Mouse (Mus musculus): Measurements from ENCODE around the gene Megf6. TPM values are rescaled to one million over a fixed set of nuclear protein-coding genes. Genes with fewer than 3 reads are reported as not detected.

Gene Megf6
- 1 to 10 TPM; 6.2 to 7.9 (median 7.1) TPM for total RNA-seq (2022)

GRCm38 (mm10) chr4:154170506-154171150, at the start of gene Megf6:
Gene Megf6, plus strand, starts transcription at chr4:154170730.
- DNase-seq (ENCODE audit: low spot score in 2 of 2) = no peak

GRCm38 (mm10) chr4:154121800-154122199, 48.7 kb upstream of the Megf6 start:
- DNase-seq (ENCODE audit: low spot score in 2 of 2) = no peak

- DNase-seq (ENCODE audit: low spot score in 2 of 2) = no peak
Observed at GRCm38 (mm10) chr4:154122374-154122773, 48.2 kb upstream of the Megf6 start.

- DNase-seq (ENCODE audit: low spot score in 2 of 2) = no peak
Observed at GRCm38 (mm10) chr4:154123553-154123952, 47.0 kb upstream of the Megf6 start.

GRCm38 (mm10) chr4:154125202-154125601, 45.3 kb upstream of the Megf6 start:
- no peak for DNase-seq (ENCODE audit: low spot score in 2 of 2)

DNA sequence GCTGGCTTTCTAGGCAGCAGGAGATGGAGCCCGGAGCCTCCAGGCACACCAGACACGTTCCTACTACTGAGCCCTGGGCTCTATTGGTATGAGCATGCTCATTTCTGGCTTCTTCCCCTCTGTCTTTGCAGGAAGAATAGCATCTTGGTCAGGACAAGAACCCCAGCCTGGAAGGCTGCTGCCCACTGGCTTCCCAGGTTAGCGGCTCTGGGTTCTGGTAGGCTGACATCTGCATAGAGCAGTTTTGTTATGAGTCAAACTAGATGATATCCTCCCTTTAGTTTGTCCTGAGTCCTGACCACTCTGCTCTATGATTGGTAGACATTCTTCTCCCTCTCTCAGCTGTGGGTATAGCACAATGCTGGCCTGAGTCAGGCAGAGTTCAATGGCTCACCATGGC, 43.3 kb upstream of the Megf6 start:
- no peak for DNase-seq (ENCODE audit: low spot score in 2 of 2)

DNA sequence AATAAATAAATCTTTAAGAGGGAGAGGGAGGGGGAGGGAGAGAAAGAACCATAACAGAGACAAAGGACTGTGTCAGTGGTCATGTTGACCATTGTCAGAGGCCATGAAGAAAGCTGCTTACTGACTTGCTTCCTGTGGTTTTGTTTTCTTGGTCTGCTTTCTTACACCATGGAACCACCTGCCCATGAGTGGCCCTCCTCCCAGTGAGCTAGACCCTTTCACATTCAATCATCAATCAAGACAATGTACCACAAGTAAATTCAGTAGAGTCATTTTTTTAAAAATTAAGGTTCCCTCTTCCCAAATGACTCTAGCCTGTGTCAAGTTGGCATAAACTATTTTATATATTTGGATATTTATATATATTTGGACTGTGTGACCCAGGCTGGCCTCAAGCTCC, 40.6 kb upstream of the Megf6 start:
- no peak for DNase-seq (ENCODE audit: low spot score in 2 of 2)

DNA sequence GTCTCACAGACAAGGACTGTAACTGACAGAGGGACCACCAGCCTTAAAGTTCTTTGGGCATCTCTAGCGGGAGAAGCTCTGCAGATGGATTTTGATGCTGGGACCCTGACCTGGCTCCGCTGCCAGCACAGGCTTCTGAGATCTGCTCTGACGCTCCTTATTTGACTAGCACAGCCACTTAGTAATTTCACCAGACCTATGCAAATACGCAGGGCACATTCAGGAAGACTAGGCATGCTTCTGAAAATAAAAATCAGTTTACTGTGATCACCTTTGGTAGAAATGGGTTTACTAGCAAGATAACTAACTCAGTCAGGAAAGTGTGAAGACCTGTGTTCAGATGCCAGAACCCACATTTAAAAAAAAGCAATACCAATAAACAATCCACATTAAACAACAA, 38.6 kb upstream of the Megf6 start:
- no peak for DNase-seq (ENCODE audit: low spot score in 2 of 2)

GRCm38 (mm10) chr4:154134803-154135202, 35.7 kb upstream of the Megf6 start:
- no peak for DNase-seq (ENCODE audit: low spot score in 2 of 2)

DNA sequence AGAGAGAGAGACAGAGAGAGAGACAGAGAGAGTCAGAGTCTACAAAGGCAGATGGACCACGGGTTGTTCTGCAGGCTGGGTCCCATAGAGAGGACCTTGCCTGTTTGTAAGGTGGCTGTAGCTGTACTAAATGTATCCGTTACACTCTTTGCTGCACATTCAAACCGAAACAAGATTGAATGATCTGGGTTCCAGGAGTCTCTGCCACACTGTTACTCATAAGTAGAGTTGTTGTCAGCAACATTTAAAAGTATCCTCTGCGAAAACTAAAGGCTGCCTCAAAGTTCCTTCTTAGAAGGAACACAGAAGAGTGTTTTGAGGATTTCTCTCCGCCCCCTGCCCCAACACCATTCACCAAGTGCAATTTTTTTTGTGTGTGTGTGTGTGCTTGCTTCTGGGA, 33.4 kb upstream of the Megf6 start:
- DNase-seq (ENCODE audit: low spot score in 2 of 2) = no peak

DNA sequence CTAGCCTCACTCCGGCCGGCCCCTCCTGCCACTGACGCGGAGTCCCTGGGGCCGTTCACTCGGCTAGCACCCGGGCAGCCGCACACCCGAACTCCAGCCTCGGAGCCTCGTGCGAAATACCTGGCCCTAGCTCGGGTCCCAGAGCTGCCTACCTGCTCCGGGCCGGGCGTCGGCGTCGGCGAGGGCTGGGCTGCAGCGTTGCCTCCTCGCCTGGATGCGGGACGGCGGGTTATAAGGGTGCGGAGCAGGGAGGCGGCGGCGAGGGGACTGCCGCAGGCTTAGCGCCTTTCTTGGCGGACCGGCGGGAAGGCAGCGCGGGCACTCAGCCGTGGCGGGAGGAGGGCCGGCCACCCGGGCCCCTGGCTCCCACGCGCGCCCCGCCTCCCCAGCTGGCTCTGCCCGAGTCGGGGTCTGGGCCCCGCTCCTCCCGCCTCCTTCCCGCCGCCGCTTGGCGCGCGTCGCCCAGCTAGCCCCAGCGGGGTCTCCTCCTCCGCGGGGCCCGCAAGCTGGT, 30.8 kb upstream of the Megf6 start:
- DNase-seq (ENCODE audit: low spot score in 2 of 2) = no peak

DNA sequence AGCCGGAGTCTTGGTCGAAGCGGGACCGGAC, 30.5 kb upstream of the Megf6 start, which contains the start of gene Trp73:
TSS of gene Trp73 (minus strand) at position 27 of the 31 bp plus-strand sequence.
- no peak for DNase-seq (ENCODE audit: low spot score in 2 of 2)

GRCm38 (mm10) chr4:154140213-154141008, 30.1 kb upstream of the Megf6 start:
- DNase-seq (ENCODE audit: low spot score in 2 of 2) = no peak

DNA sequence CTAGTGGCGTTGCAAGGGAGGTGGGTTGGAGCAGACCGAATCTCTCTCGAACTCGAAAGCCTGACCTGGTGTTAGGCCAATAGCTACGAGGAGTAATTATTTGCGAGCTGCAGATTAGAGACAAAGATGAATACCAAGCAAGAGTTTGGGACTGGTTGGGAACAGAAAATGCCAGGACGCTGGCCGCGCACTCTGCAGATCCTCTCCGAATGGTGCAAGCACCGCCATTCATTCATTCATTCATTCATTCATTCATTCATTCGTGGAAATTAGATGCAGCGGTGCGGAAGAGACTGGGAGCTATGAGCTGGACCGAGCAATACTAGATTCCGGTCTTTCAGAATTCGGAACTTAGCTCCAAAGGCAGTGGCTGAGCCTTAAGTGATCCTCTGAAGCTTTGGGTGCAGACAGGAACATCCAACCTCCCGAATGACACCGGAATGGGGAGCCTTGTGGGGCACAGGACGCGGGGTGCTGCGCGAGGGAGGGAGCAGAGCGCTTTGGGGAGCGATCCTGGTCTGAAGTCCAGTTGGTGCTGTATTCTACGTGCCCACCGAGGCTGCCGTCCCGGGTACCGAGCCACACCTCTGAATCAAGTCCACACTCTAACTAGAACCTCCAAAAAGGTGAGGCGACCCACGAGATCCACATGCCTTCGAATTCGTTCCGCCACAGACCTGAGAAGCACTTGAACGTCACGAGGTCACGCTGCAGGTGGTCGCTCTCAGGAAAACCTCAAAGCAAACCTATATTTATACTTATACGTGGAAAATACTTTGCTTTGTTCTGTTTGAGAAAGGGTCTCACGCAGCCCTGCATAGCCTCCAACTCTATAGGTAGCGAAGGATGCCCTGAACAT, 29.3 kb upstream of the Megf6 start:
- no peak for DNase-seq (ENCODE audit: low spot score in 2 of 2)

DNA sequence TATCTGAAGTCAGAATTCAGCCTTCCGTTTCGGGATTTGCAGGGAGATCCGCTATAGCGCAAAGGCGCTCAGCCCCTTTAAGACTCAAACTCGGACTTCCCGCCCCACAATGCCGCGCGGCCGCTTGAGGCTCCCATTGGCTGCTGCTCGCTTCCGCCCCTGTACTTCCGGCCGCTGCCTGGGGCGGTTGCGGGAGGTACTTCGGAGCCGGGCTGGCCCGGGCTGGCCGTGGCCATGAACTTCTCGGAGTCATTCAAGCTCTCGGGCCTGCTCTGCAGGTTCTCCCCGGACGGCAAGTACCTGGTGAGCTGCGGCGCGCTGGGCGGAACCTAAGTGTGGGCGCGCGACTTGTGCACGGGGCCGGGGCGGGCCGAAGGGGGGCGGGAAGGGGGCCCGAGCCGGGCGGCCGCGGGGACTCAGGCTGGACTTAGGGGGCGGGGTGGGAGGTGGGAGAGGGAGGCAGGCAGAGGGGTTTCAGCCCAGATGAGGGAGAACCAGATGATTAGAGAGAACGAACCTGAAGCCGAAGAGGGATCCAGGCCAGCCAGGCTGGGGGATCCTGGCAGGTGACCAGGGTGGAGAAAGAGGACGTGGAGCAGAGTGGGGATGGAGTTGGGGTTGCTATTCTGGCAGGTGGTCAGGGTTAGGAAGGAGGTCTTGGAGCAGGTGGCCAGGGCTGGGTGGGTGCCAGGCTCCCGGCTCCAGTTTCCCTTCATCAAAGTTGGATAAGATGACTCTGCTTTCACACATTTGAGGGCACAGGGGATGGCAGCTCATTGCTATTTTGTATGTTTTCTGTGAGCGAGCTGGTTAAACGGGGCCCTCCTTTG, 28.1 kb upstream of the Megf6 start, which contains the start of gene Wrap73:
TSS of gene Wrap73 (plus strand) at position 162 of the 830 bp plus-strand sequence.
- peak; percentile 75 to 84 for DNase-seq (ENCODE audit: low spot score in 2 of 2)

- DNase-seq (ENCODE audit: low spot score in 2 of 2) = no peak
Observed at GRCm38 (mm10) chr4:154144712-154145111, 25.8 kb upstream of the Megf6 start.

- no peak for DNase-seq (ENCODE audit: low spot score in 2 of 2)
Observed at GRCm38 (mm10) chr4:154146342-154146741, 24.2 kb upstream of the Megf6 start.

DNA sequence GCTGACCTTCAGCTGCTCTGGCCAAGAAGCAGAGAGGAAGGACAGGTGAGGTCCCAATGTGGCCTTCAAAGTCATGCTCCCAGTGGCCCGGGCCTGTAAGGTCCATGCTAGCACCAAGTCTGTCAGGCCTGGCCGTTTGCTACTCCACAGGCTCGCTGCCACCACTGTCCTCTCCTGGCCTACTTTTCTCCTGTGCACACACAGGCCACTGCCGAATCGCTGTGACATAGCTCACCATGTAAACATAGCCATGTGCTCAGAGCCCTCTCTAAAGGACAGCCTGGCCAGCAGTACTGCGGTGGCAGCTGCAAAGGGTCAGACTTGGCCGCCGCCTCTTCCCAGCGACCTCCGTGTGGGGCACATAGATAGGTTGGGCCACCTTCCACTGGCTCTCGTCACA, 16.4 kb upstream of the Megf6 start:
- DNase-seq (ENCODE audit: low spot score in 2 of 2) = no peak

- DNase-seq (ENCODE audit: low spot score in 2 of 2) = no peak
Observed at GRCm38 (mm10) chr4:154156050-154156449, 14.5 kb upstream of the Megf6 start.

DNA sequence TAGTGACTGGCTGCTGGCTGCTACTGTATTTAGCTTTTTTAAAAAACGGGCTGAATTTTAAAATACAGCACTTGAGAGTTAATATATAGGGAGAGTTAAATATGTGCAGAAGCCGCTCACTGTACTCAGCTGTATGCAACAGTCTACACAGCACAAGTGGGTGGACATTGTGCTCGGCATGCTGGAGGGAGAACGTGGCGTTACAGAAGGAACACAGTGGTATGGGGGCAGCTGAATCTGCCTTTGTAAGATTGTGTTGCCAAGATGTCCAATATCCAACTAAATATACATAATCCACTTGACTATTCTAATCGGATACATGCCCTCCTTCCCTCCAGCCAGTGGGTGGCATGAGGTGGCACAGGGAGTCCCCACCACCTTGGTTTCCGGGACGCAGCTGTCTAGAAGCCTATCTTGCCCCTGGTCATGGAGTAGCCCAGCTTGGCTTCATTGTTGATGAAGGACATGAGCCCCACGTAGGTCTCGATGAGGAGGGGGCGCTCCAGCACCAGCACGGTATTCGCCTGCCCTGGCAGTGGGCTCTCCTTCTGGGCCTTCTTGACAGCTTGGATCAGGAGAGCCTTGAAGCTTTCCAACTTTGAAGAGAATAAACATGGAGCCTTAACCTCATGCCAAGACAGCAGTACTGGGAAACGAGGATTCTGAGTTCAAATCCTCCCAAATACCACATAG, 12.4 kb upstream of the Megf6 start:
- no peak for DNase-seq (ENCODE audit: low spot score in 2 of 2)

DNA sequence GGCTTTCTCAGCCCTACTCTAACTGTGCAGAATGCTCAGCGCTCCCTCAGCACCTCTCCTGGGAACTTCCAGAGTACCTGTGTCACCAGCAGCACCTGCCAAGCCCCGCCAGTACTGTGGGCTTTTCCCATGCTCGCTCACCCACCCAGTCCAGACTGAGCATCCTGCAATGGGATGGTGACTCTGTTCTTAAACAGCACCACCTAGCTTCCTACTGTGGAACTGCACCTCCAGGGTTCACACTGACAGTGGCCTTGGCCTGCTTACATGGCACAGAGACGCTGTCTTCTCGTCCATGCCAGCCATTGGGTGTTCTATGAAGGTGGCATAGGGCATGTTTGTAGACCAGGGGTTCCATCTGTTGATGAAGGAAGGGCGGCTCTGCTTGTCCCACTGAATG, 11.5 kb upstream of the Megf6 start:
- DNase-seq (ENCODE audit: low spot score in 2 of 2) = peak; percentile 62 to 68

Data from left cerebral cortex, adult 8-10 months (tissue).